Mouse (Mus musculus): ENCODE data around the gene Pcsk4. TPM values are rescaled to one million over a fixed set of nuclear protein-coding genes. Genes with fewer than 3 reads are reported as not detected.

Gene Pcsk4
- polyA plus RNA-seq, 1 experiment from 2014 or later, result 4.7 TPM

GRCm38 (mm10) chr10:80320340-80320760 lies 8.9 kb downstream of the Pcsk4 start, which contains the start of gene 2310011J03Rik:
TSS of gene 2310011J03Rik (minus strand) at chr10:80320537.
- Histone ChIP-seq H3K27me3 (ENCODE audit: control insufficient read depth, insufficient read depth, low read length) (peaks cover 6% of the 10 kb centered on the region; the same call in 1 of the 2 replicates), H3K9ac (peak within 1 kb of the TSS; percentile 69), H3K4me2 (replicated peaks) (peak within 1 kb of the TSS; percentile 93), H3K27ac (peak within 1 kb of the TSS; percentile 47), H3K4me1 (replicated peaks; ENCODE audit: control insufficient read depth, insufficient read depth, low read length) (peaks cover 15% of the 10 kb centered on the region), H3K9me3 (ENCODE audit: control insufficient read depth, low read length) (no peaks in the 10 kb centered on the region), H3K36me3 (replicated peaks; ENCODE audit: control insufficient read depth, insufficient read depth) (peaks cover 37% of the 10 kb centered on the region), H3K4me3 (replicated peaks; ENCODE audit: low read length) (peak within 1 kb of the TSS; percentile 77)
- DNase-seq (ENCODE audit: low spot score) (peak; percentile 90), ATAC-seq (ENCODE audit: low FRiP score) (peak; percentile 73)
- under 1% methylated on average over 34 of the region's 34 CpGs for WGBS

GRCm38 (mm10) chr10:80317011-80317410 lies 12.3 kb downstream of the Pcsk4 start:
- peaks cover 70% of the 10 kb centered on the region for H3K36me3 ChIP-seq (replicated peaks; ENCODE audit: control insufficient read depth, insufficient read depth)
- no peak overlapping the region for H3K9ac ChIP-seq
- 68% methylated on average over 10 of the region's 10 CpGs for WGBS
- DNase-seq (ENCODE audit: low spot score), result no peak
- H3K9me3 ChIP-seq (ENCODE audit: control insufficient read depth, low read length), result no peaks in the 10 kb centered on the region
- ATAC-seq (ENCODE audit: low FRiP score), result no peak
- H3K27ac ChIP-seq, result no peak overlapping the region
- peaks cover 8% of the 10 kb centered on the region for H3K4me1 ChIP-seq (replicated peaks; ENCODE audit: control insufficient read depth, insufficient read depth, low read length)
- H3K27me3 ChIP-seq (ENCODE audit: control insufficient read depth, insufficient read depth, low read length), result no peaks in the 10 kb centered on the region
- H3K4me3 ChIP-seq (replicated peaks; ENCODE audit: low read length), result no peak overlapping the region
- H3K4me2 ChIP-seq (replicated peaks), result no peak overlapping the region

- ATAC-seq (ENCODE audit: low FRiP score), result no peak
- H3K4me3 ChIP-seq (replicated peaks; ENCODE audit: low read length), result no peak overlapping the region
- peaks cover 8% of the 10 kb centered on the region for H3K4me1 ChIP-seq (replicated peaks; ENCODE audit: control insufficient read depth, insufficient read depth, low read length)
- H3K4me2 ChIP-seq (replicated peaks), result no peak overlapping the region
- no peak for DNase-seq (ENCODE audit: low spot score)
- H3K27me3 ChIP-seq (ENCODE audit: control insufficient read depth, insufficient read depth, low read length), result no peaks in the 10 kb centered on the region
- WGBS, result 30% methylated on average over 11 of the region's 11 CpGs
- no peaks in the 10 kb centered on the region for H3K9me3 ChIP-seq (ENCODE audit: control insufficient read depth, low read length)
- peaks cover 77% of the 10 kb centered on the region for H3K36me3 ChIP-seq (replicated peaks; ENCODE audit: control insufficient read depth, insufficient read depth)
- no peak overlapping the region for H3K9ac ChIP-seq
- no peak overlapping the region for H3K27ac ChIP-seq
These were observed 12.9 kb downstream of the Pcsk4 start for GRCm38 (mm10) chr10:80316359-80316781.

GRCm38 (mm10) chr10:80315315-80315714 lies 14.0 kb downstream of the Pcsk4 start:
- Histone ChIP-seq H3K9me3 (ENCODE audit: control insufficient read depth, low read length) (no peaks in the 10 kb centered on the region), H3K4me1 (replicated peaks; ENCODE audit: control insufficient read depth, insufficient read depth, low read length) (peaks cover 8% of the 10 kb centered on the region)

GRCm38 (mm10) chr10:80314494-80315001 lies 14.8 kb downstream of the Pcsk4 start:
- no peak overlapping the region for H3K9ac ChIP-seq
- no peaks in the 10 kb centered on the region for H3K27me3 ChIP-seq (ENCODE audit: control insufficient read depth, insufficient read depth, low read length)
- H3K4me3 ChIP-seq (replicated peaks; ENCODE audit: low read length), result no peak overlapping the region
- H3K27ac ChIP-seq, result no peak overlapping the region
- peaks cover 5% of the 10 kb centered on the region for H3K4me1 ChIP-seq (replicated peaks; ENCODE audit: control insufficient read depth, insufficient read depth, low read length)
- H3K4me2 ChIP-seq (replicated peaks), result no peak overlapping the region
- H3K36me3 ChIP-seq (replicated peaks; ENCODE audit: control insufficient read depth, insufficient read depth), result peaks cover 95% of the 10 kb centered on the region
- H3K9me3 ChIP-seq (ENCODE audit: control insufficient read depth, low read length), result no peaks in the 10 kb centered on the region
- ATAC-seq (ENCODE audit: low FRiP score) (no peak), DNase-seq (ENCODE audit: low spot score) (no peak)
- WGBS, result 53% methylated on average over 16 of the region's 16 CpGs

More at GRCm38 (mm10) chr10:80315315-80315714, 14.0 kb downstream of the Pcsk4 start:
- Histone ChIP-seq H3K4me2 (replicated peaks) (no peak overlapping the region), H3K36me3 (replicated peaks; ENCODE audit: control insufficient read depth, insufficient read depth) (peaks cover 87% of the 10 kb centered on the region), H3K27me3 (ENCODE audit: control insufficient read depth, insufficient read depth, low read length) (no peaks in the 10 kb centered on the region), H3K27ac (no peak overlapping the region), H3K4me3 (replicated peaks; ENCODE audit: low read length) (no peak overlapping the region), H3K9ac (no peak overlapping the region)
- no peak for DNase-seq (ENCODE audit: low spot score)
- WGBS, result 56% methylated on average over 27 of the region's 27 CpGs
- no peak for ATAC-seq (ENCODE audit: low FRiP score)

- peaks cover 100% of the 10 kb centered on the region for H3K36me3 ChIP-seq (replicated peaks; ENCODE audit: control insufficient read depth, insufficient read depth)
- no peak overlapping the region for H3K27ac ChIP-seq
- no peak overlapping the region for H3K4me3 ChIP-seq (replicated peaks; ENCODE audit: low read length)
- no peaks in the 10 kb centered on the region for H3K9me3 ChIP-seq (ENCODE audit: control insufficient read depth, low read length)
- WGBS, result 59% methylated on average over 20 of the region's 20 CpGs
- no peak for ATAC-seq (ENCODE audit: low FRiP score)
- no peak overlapping the region for H3K9ac ChIP-seq
- no peak overlapping the region for H3K4me2 ChIP-seq (replicated peaks)
- no peaks in the 10 kb centered on the region for H3K27me3 ChIP-seq (ENCODE audit: control insufficient read depth, insufficient read depth, low read length)
- no peak for DNase-seq (ENCODE audit: low spot score)
- no peaks in the 10 kb centered on the region for H3K4me1 ChIP-seq (replicated peaks; ENCODE audit: control insufficient read depth, insufficient read depth, low read length)
These were observed 15.6 kb downstream of the Pcsk4 start for GRCm38 (mm10) chr10:80313627-80314201.

- Histone ChIP-seq H3K9me3 (ENCODE audit: control insufficient read depth, low read length) (no peaks in the 10 kb centered on the region), H3K27ac (no peak overlapping the region), H3K4me3 (replicated peaks; ENCODE audit: low read length) (no peak overlapping the region), H3K36me3 (replicated peaks; ENCODE audit: control insufficient read depth, insufficient read depth) (peaks cover 100% of the 10 kb centered on the region), H3K27me3 (ENCODE audit: control insufficient read depth, insufficient read depth, low read length) (no peaks in the 10 kb centered on the region), H3K9ac (no peak overlapping the region), H3K4me2 (replicated peaks) (no peak overlapping the region), H3K4me1 (replicated peaks; ENCODE audit: control insufficient read depth, insufficient read depth, low read length) (no peaks in the 10 kb centered on the region)
- ATAC-seq (ENCODE audit: low FRiP score), result no peak
- WGBS, result 67% methylated on average over 54 of the region's 54 CpGs
- DNase-seq (ENCODE audit: low spot score), result no peak
These were observed 16.5 kb downstream of the Pcsk4 start for GRCm38 (mm10) chr10:80312586-80313504.

GRCm38 (mm10) chr10:80311560-80311959 lies 17.7 kb downstream of the Pcsk4 start:
- no peak overlapping the region for H3K4me2 ChIP-seq (replicated peaks)
- DNase-seq (ENCODE audit: low spot score) (no peak), ATAC-seq (ENCODE audit: low FRiP score) (no peak)
- 89% methylated on average over 16 of the region's 16 CpGs for WGBS
- no peaks in the 10 kb centered on the region for H3K9me3 ChIP-seq (ENCODE audit: control insufficient read depth, low read length)
- H3K36me3 ChIP-seq (replicated peaks; ENCODE audit: control insufficient read depth, insufficient read depth), result peaks cover 100% of the 10 kb centered on the region
- no peak overlapping the region for H3K9ac ChIP-seq
- H3K27ac ChIP-seq, result no peak overlapping the region
- no peaks in the 10 kb centered on the region for H3K27me3 ChIP-seq (ENCODE audit: control insufficient read depth, insufficient read depth, low read length)
- no peak overlapping the region for H3K4me3 ChIP-seq (replicated peaks; ENCODE audit: low read length)
- no peaks in the 10 kb centered on the region for H3K4me1 ChIP-seq (replicated peaks; ENCODE audit: control insufficient read depth, insufficient read depth, low read length)

GRCm38 (mm10) chr10:80304862-80305261 lies 24.4 kb downstream of the Pcsk4 start:
- no peaks in the 10 kb centered on the region for H3K9me3 ChIP-seq (ENCODE audit: control insufficient read depth, low read length)
- DNase-seq (ENCODE audit: low spot score) (no peak), ATAC-seq (ENCODE audit: low FRiP score) (no peak)
- H3K4me3 ChIP-seq (replicated peaks; ENCODE audit: low read length), result no peak overlapping the region
- no peak overlapping the region for H3K27ac ChIP-seq
- peak overlapping the region; percentile 37; the same call in 1 of the 2 replicates for H3K9ac ChIP-seq
- H3K27me3 ChIP-seq (ENCODE audit: control insufficient read depth, insufficient read depth, low read length), result no peaks in the 10 kb centered on the region
- H3K4me2 ChIP-seq (replicated peaks), result peak overlapping the region; percentile 36
- H3K4me1 ChIP-seq (replicated peaks; ENCODE audit: control insufficient read depth, insufficient read depth, low read length), result peaks cover 40% of the 10 kb centered on the region
- peaks cover 84% of the 10 kb centered on the region for H3K36me3 ChIP-seq (replicated peaks; ENCODE audit: control insufficient read depth, insufficient read depth)
- 21% methylated on average over 25 of the region's 25 CpGs for WGBS

All from hindbrain, embryonic 14.5 days (tissue).